Mouse (Mus musculus): ENCODE measurements around the gene Gxylt1. TPM values are rescaled to one million over a fixed set of nuclear protein-coding genes. Genes with fewer than 3 reads are reported as not detected.
"Not testable (repeated sequence)": the region's sequence is repeated elsewhere in the genome, so short reads cannot be mapped to it uniquely, and the experiment has no call there.

Gene Gxylt1
- polyA plus RNA-seq, 1 experiment: 1.5 TPM

GRCm38 (mm10) chr15:93265231-93265630 lies 9.7 kb downstream of the Gxylt1 start:
- no peak for DNase-seq (ENCODE audit: low read depth, low spot score)

DNA sequence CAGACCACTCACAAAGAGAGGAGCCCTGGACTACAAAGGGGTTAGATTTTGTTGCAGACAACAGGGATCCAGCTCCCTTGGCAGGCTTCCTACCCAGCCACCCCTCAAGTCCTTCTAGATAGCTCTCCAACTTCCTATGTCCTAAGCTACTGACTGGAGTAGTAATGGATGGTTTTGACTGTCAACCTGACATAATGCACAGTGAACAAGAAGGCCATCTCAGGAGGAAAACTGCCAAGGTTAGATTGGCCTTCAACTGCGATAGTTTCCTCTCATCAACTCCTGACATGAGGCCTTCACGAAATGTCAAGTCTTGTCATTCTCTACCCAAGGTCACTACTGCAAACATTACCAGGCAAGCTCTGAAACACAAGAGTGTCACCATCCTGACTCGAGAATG lies 10.8 kb downstream of the Gxylt1 start:
- no peak for DNase-seq (ENCODE audit: low read depth, low spot score)
- WGBS: 74% methylated on average over 3 of the region's 3 CpGs

More at GRCm38 (mm10) chr15:93265231-93265630, 9.7 kb downstream of the Gxylt1 start:
- 63% methylated on average over 3 of the region's 3 CpGs for WGBS

- WGBS: 84% methylated on average over 7 of the region's 7 CpGs
- no peak for DNase-seq (ENCODE audit: low read depth, low spot score)
These were observed 11.4 kb downstream of the Gxylt1 start for GRCm38 (mm10) chr15:93263566-93263965.

DNA sequence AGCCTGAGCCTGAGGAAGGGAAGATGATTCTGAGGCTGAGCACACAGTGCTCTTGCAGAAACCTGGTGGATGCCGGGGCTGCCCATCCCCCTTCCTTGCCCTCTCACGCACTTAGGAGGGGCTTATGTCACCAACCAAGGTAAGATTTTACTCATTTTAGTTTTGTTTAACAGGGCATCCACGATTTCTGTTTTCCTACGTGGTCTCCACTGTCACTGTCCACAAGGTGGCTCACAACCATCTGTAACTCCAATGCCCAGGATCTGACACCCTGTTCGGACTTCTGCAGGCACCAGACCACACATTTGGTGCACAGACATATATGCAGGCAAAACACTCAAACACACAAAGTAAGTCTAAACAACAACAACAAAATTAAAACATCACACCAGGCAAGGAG lies 12.2 kb downstream of the Gxylt1 start:
- no peak for DNase-seq (ENCODE audit: low read depth, low spot score)
- 52% methylated on average over 5 of the region's 5 CpGs for WGBS

- no peak for DNase-seq (ENCODE audit: low read depth, low spot score)
- WGBS: 86% methylated on average over 5 of the region's 5 CpGs
These were observed 12.7 kb downstream of the Gxylt1 start for GRCm38 (mm10) chr15:93262274-93262673.

DNA sequence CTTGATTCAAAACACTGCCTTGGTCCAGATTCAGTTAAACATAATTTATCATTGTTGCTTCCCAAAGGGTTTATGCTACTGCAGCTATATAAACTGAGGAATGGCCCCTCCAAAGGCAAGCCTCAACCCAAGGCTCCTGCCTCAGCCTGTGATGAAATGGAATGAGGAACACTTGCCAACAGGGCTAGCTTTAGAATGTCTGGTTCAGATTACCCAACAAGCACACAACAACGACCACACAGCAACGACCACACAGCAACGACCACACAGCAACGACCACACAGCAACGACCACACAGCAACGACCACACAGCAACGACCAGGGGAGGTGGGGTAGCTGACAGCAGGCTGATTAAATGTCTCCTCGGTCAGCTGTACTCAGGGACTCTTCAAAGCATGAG lies 15.0 kb downstream of the Gxylt1 start:
- no peak for DNase-seq (ENCODE audit: low read depth, low spot score)
- 80% methylated on average over 8 of the region's 8 CpGs for WGBS

GRCm38 (mm10) chr15:93255295-93255694 lies 19.7 kb downstream of the Gxylt1 start:
- DNase-seq (ENCODE audit: low read depth, low spot score): no peak
- WGBS: 83% methylated on average over 10 of the region's 10 CpGs

DNA sequence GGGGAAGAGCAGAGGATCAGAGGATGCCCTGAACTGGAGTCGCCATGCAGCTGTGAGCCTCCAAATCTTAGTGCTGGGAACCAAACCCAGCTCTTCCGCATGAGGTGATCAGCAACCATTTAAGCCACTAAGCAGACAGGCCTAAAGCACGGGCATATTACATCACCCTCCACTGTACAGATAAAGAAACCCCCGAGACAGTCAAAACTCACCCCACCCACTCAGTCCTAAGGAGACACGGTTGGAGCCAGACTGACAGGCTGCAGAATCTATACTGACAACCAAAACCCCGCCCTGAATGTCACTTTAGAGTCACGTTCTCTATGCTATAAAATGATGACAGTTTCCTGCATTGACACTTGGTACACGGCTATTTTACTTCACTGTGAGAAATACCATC lies 21.8 kb downstream of the Gxylt1 start:
- WGBS: 64% methylated on average over 8 of the region's 8 CpGs
- DNase-seq (ENCODE audit: low read depth, low spot score): no peak

- 92% methylated on average over 6 of the region's 6 CpGs for WGBS
These were observed 22.6 kb downstream of the Gxylt1 start for GRCm38 (mm10) chr15:93252396-93252795.

GRCm38 (mm10) chr15:93251553-93252250 lies 23.3 kb downstream of the Gxylt1 start:
- DNase-seq (ENCODE audit: low read depth, low spot score): no peak
- WGBS: 29% methylated on average over 13 of the region's 13 CpGs

More at GRCm38 (mm10) chr15:93252396-93252795, 22.6 kb downstream of the Gxylt1 start:
- DNase-seq (ENCODE audit: low read depth, low spot score): no peak

DNA sequence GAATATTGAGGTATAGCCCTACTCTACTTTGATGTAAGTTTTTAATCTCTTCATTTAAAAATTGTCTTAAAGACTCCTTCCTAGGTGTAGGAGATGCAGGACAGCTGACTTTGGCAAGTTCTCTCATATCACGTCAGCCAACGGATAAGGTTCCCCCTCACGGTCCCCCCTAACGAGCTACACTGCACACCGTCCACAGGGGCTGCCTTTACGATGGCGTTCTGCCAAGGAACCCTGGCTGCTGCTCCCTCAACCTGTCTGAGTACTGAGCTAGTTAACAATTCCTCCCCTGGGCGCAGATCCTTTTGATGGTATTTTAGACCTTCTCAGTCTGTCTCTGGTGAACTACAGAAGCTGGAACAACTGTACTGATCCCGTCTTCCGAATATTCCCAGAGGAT lies 31.8 kb downstream of the Gxylt1 start:
- WGBS: 90% methylated on average over 10 of the region's 10 CpGs
- DNase-seq (ENCODE audit: low read depth, low spot score): no peak

- WGBS: 86% methylated on average over 10 of the region's 10 CpGs
- not testable (repeated sequence) for DNase-seq (ENCODE audit: low read depth, low spot score)
These were observed 38.5 kb downstream of the Gxylt1 start for GRCm38 (mm10) chr15:93236456-93236855.

GRCm38 (mm10) chr15:93229028-93229427 lies 46.0 kb downstream of the Gxylt1 start:
- DNase-seq (ENCODE audit: low read depth, low spot score): no peak

GRCm38 (mm10) chr15:93228375-93228774 lies 46.6 kb downstream of the Gxylt1 start:
- no peak for DNase-seq (ENCODE audit: low read depth, low spot score)
- WGBS: 76% methylated on average over 10 of the region's 10 CpGs

More at GRCm38 (mm10) chr15:93229028-93229427, 46.0 kb downstream of the Gxylt1 start:
- 70% methylated on average over 11 of the region's 11 CpGs for WGBS

GRCm38 (mm10) chr15:93227764-93228079 lies 47.3 kb downstream of the Gxylt1 start:
- DNase-seq (ENCODE audit: low read depth, low spot score): no peak
- WGBS: 22% methylated on average over 6 of the region's 6 CpGs

DNA sequence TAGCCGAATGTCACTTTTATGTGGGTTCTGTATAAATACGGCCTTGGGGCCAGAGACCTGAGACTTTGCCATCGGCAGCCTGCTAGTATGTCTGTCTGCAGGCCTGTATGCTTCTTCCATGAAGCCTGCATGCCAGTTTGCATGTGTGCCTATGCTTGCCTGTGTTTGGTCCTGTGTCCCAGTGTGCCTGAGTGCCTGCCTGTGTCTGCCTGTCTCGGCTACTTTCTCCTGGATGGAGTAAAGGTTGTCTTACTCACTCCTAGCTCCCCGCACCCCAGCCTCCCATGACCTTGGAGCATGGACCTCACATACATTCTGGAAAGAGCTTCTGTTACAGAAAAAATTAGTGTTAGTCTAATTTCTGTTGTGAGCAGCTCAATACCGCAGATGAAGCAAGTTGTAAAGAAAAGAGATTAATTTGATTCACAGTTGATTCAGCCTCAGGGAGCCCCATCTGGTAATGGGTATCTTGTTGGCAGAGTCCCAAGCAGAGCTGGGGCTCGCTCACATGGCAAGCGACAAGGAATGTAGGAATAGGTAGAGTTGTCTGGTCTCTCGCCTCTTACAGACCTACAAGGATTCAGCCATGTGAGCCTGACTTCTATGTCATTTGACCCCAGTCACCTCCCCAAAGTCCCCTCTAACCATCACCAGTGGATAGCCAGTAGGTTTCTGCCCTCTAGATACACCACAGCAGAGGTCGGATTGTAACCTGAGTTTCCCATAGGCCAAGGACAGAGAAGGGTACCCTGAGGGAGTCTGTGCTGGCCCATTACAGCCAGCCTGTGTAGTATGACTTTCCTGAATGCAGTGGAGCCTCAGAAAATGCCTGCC lies 47.8 kb downstream of the Gxylt1 start:
- 80% methylated on average over 10 of the region's 10 CpGs for WGBS
- DNase-seq (ENCODE audit: low read depth, low spot score): no peak

- 48% methylated on average over 7 of the region's 7 CpGs for whole genome bisulfite sequencing
- no peak for DNase-seq (ENCODE audit: low read depth, low spot score)
These were observed 52.5 kb downstream of the Gxylt1 start for GRCm38 (mm10) chr15:93222475-93222874.

DNA sequence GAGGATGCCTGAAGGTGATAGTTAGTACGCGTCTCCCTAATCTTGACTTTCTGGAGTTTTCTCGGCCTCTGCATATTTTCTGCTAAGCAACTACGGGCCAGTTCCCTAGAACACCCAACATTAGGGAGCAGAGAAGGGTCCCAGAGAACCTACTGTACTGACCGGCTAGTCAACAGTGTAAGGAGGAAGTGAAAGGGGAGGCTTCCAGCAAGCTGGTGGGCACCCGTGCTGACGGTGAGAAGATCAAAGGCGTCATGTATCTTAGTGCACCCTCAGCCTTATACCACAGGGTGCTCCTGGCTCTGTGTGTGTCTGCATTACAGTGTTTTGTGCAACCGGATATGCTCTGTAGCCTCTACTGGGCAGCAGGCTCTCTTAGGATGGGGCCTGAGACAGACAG lies 62.4 kb downstream of the Gxylt1 start:
- WGBS: 84% methylated on average over 9 of the region's 9 CpGs
- no peak for DNase-seq (ENCODE audit: low read depth, low spot score)

GRCm38 (mm10) chr15:93204861-93205260 lies 70.1 kb downstream of the Gxylt1 start:
- DNase-seq (ENCODE audit: low read depth, low spot score): no peak
- WGBS: 82% methylated on average over 1 of the region's 1 CpGs

DNA sequence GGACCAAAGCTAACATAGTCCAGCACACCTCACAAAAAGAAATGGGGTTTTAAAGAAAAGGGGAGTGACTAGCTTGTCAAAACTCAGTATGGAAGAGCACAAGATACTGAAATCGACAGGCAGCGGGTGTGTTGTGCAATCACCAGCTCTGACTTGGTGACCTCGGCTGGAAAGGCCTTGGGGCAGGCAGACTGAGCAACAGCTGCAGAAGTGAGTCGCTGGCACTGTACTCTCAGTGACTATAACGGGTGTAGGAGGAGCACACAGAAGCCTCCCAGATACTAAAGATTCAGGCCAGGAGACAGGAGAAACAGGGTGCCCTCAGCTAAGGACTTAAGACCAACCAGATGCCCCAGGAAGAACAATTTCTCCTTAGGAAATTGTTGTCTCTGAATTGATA lies 73.0 kb downstream of the Gxylt1 start:
- no peak for DNase-seq (ENCODE audit: low read depth, low spot score)
- WGBS: 60% methylated on average over 5 of the region's 5 CpGs
